Mouse (Mus musculus) forebrain, embryonic 15.5 days (tissue): ENCODE measurements at regions not wholly inside any gene's neighbourhood (a gene's known extent, or its start where the extent isn't known, plus 50 kb on each side); places are given as distances from the start of the nearest gene placed in this dataset.

ENCODE experiments used
- ATAC-seq: fragments of 200-750 bp; cut with Nextera tagmentation; replicated peaks from 2 replicates; pipeline ENCODE4 v1.8.0; 2017; ENCODE audit warnings: mild to moderate bottlenecking, moderate TSS enrichment, moderate library complexity
- H3K27ac ChIP-seq: fragments of 300-500 bp; sonication (generic); replicated peaks from 2 replicates; pipeline ENCODE4 v1.5.1; 2015; ENCODE audit warnings: mild to moderate bottlenecking, inconsistent platforms
- H3K27me3 ChIP-seq: fragments of 300-500 bp; sonication (generic); 2 replicates; pipeline ENCODE4 v1.6.1; 2015; ENCODE audit warnings: inconsistent platforms
- H3K36me3 ChIP-seq: fragments of 300-500 bp; sonication (generic); 2 replicates; pipeline ENCODE4 v1.6.1; 2015; ENCODE audit warnings: mild to moderate bottlenecking, inconsistent platforms
- H3K4me1 ChIP-seq: fragments of 300-500 bp; sonication (generic); 2 replicates; pipeline ENCODE4 v1.6.1; 2015; ENCODE audit warnings: inconsistent platforms
- H3K4me2 ChIP-seq: fragments of 300-500 bp; sonication (generic); replicated peaks from 2 replicates; pipeline ENCODE4 v1.6.1; 2015; ENCODE audit warnings: mild to moderate bottlenecking, inconsistent platforms
- H3K4me3 ChIP-seq: fragments of 300-500 bp; sonication (generic); 2 replicates; pipeline ENCODE4 v1.5.1; 2015; ENCODE audit warnings: mild to moderate bottlenecking, inconsistent platforms
- H3K9ac ChIP-seq: fragments of 300-500 bp; sonication (generic); replicated peaks from 2 replicates; pipeline ENCODE4 v1.6.1; 2015; ENCODE audit warnings: mild to moderate bottlenecking, inconsistent platforms
- H3K9me3 ChIP-seq: fragments of 300-500 bp; sonication (generic); 2 replicates; pipeline ENCODE4 v1.6.1; 2016; ENCODE audit warnings: inconsistent platforms
- WGBS: fragments of 180-500 bp; shearing (Covaris S2); methylation state at CpG from one replicate; pipeline ENCODE4 v1.1.7; 2015; ENCODE audit warnings: mixed read lengths; 5-methylcytosine and 5-hydroxymethylcytosine counted together

DNA sequence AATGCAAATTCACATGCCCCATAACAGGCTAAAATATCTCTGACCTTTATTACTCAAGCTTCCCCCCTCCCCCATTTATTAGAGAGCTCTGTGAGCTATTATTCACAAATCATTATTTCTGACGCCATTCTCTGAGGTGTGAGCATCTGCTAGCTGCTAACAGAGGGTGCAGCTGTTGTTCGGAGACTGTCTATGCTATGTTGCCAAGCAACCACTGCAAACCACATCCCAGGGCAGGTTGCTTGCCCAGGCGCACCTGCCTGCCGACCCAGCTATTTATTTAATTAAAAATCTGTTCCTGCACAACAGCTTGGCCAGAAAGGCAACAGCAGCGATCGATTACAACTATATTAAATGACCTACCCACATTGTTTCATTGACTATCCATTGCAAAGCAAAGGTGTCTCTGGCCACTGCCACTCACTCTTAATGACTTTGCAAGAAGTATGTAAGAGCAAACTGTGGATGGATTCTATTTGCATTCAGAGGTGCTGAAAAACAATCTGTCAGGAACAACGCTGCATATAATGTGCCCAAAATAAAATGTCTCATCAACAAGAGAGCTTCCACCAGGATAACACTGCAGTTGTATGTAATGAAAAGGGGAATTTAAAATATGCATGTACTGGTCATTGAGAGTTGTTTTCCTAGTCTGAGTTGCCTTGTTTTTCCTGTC is 84.2 kb upstream of the Cacna2d1 start:
- no peak overlapping the region for H3K4me2 ChIP-seq
- H3K27me3 ChIP-seq, result no peaks in the 10 kb centered on the region
- H3K9ac ChIP-seq, result no peak overlapping the region
- H3K9me3 ChIP-seq, result no peaks in the 10 kb centered on the region
- no peaks in the 10 kb centered on the region for H3K36me3 ChIP-seq
- WGBS, result 20% methylated on average over 7 of the region's 7 CpGs
- peak overlapping the region; percentile 67 for H3K27ac ChIP-seq
- peaks cover 10% of the 10 kb centered on the region for H3K4me1 ChIP-seq
- ATAC-seq, result peak; percentile 92
- no peak overlapping the region for H3K4me3 ChIP-seq

DNA sequence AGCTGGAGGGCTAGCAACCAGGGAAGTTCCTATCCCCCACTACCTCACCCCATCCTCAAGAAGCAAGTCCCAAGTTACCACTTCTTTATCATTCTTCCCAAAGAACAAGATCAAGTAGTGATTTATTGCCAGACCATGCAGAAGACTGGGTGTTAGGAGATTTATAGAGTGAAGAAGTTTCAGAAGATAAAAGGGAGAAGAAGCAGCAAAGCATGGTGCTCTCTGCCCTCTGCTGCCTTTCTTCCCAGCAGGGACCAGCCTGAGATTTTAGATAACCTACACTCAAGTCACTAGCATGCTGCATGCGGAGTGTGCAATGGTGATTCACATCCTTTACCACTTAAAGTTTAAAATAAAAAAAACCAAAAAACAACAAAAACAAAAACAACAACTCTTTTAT is 79.7 kb upstream of the Cacna2d1 start:
- H3K9ac ChIP-seq, result no peak overlapping the region
- H3K4me3 ChIP-seq, result no peak overlapping the region
- no peak overlapping the region for H3K4me2 ChIP-seq
- no peaks in the 10 kb centered on the region for H3K27me3 ChIP-seq
- no peak overlapping the region for H3K27ac ChIP-seq
- ATAC-seq, result no peak
- peaks cover 8% of the 10 kb centered on the region for H3K4me1 ChIP-seq
- 86% methylated on average over 1 of the region's 1 CpGs for WGBS
- no peaks in the 10 kb centered on the region for H3K9me3 ChIP-seq
- no peaks in the 10 kb centered on the region for H3K36me3 ChIP-seq

DNA sequence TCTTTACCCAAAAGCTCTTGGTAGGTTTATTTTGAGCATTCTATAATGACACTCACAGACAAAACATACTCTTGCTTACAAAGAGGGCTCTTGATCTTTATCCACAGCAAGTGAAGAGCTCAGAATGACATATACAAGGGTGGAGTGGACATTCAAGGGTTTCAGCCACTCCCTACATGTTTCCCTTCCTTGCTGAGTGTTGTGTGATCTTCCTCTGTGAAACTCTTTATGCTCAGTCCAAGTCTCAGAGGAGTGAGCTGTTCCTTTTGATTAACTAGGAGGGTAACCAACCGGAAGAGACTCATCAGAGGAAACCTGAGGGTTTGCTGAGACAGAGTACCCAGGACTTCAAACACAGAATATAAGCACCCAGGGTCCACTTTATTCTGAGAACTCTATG is 77.5 kb upstream of the Cacna2d1 start:
- WGBS, result 21% methylated on average over 1 of the region's 1 CpGs
- no peak overlapping the region for H3K4me3 ChIP-seq
- no peaks in the 10 kb centered on the region for H3K36me3 ChIP-seq
- no peaks in the 10 kb centered on the region for H3K9me3 ChIP-seq
- no peak overlapping the region for H3K9ac ChIP-seq
- H3K4me1 ChIP-seq, result no peaks in the 10 kb centered on the region
- no peak overlapping the region for H3K4me2 ChIP-seq
- no peaks in the 10 kb centered on the region for H3K27me3 ChIP-seq
- no peak for ATAC-seq
- no peak overlapping the region for H3K27ac ChIP-seq

DNA sequence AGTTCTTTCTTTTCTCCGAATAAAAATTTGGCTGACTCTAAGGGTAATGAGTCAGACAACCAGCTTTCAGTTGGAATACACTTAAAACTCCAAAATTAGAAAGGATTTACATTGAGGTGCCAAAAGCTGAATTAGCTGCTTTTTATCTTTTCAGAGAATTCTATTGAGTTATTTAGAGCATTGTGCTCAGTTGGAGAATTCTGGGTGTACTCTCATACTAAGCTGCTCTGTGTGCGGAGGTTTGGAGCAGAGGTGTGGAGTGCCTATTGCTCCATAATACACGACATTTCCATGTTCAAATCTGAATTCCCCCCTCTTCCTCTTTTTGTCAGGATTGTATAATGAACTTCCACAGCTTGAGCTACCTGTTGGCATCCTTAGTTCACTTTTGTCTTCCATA is 60.4 kb upstream of the Cacna2d1 start:
- 43% methylated on average over 3 of the region's 3 CpGs for WGBS
- Histone ChIP-seq H3K9ac (no peak overlapping the region), H3K36me3 (no peaks in the 10 kb centered on the region), H3K4me3 (no peak overlapping the region), H3K4me2 (no peak overlapping the region), H3K4me1 (0 out of 2 replicates have a peak, but pooled peaks cover 3% of the 10 kb centered on the region), H3K9me3 (no peaks in the 10 kb centered on the region), H3K27ac (no peak overlapping the region), H3K27me3 (no peaks in the 10 kb centered on the region)
- ATAC-seq, result no peak

DNA sequence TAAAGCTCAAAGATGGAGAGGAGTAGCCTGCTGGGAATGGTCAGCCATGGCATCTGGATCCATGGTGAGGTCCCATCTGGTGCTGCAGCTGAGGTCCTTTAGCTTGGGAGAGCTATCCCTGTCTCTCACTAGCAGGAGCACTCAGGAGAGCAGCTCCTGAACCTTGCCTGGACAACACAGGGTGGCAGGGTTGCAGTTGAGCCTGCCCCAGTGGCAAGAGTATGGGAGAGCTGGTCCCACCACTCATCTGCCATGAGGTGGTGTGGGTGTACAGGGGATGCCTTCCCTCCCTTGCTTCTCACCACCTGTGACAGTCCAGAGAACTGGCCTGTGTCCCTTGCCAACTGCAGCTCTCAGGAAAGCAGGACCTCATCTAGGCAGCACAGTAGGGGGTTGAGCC is 51.5 kb upstream of the Cacna2d1 start:
- Histone ChIP-seq H3K4me1 (no peaks in the 10 kb centered on the region), H3K27ac (no peak overlapping the region), H3K4me3 (no peak overlapping the region), H3K9ac (no peak overlapping the region), H3K4me2 (no peak overlapping the region), H3K9me3 (no peaks in the 10 kb centered on the region), H3K27me3 (no peaks in the 10 kb centered on the region), H3K36me3 (no peaks in the 10 kb centered on the region)
- ATAC-seq, result no peak
